Mouse (Mus musculus) stomach, embryonic 15.5 days (tissue): ENCODE data around the gene Hnrnpa1. TPM values are rescaled to one million over a fixed set of nuclear protein-coding genes. Genes with fewer than 3 reads are reported as not detected.

Experiments used
- ATAC-seq: fragments of 200-750 bp; cut with Nextera tagmentation; 2 replicates; pipeline ENCODE4 v1.8.0; 2017; ENCODE audit warnings: low read depth, moderate number of reproducible peaks, moderate TSS enrichment; ENCODE audit not compliant: insufficient read depth, low FRiP score
- H3K27ac ChIP-seq: fragments of 300-500 bp; sonication (generic); 2 replicates; pipeline ENCODE4 v1.5.1; 2015; ENCODE audit warnings: mild to moderate bottlenecking, inconsistent platforms
- H3K27me3 ChIP-seq: fragments of 300-500 bp; sonication (generic); replicated peaks from 2 replicates; pipeline ENCODE4 v1.6.1; 2015; ENCODE audit warnings: inconsistent platforms
- H3K36me3 ChIP-seq: fragments of 300-500 bp; sonication (generic); 2 replicates; pipeline ENCODE4 v1.6.1; 2015; ENCODE audit warnings: inconsistent platforms
- H3K4me1 ChIP-seq: fragments of 300-500 bp; sonication (generic); 2 replicates; pipeline ENCODE4 v1.6.1; 2015; ENCODE audit warnings: inconsistent platforms
- H3K4me2 ChIP-seq: fragments of 300-500 bp; sonication (generic); 2 replicates; pipeline ENCODE4 v1.6.1; 2015; ENCODE audit warnings: mild to moderate bottlenecking, inconsistent platforms
- H3K4me3 ChIP-seq: fragments of 300-500 bp; sonication (generic); replicated peaks from 2 replicates; pipeline ENCODE4 v1.5.1; 2015; ENCODE audit warnings: inconsistent platforms
- H3K9ac ChIP-seq: fragments of 300-500 bp; sonication (generic); 2 replicates; pipeline ENCODE4 v1.6.1; 2015; ENCODE audit warnings: inconsistent platforms
- H3K9me3 ChIP-seq: fragments of 300-500 bp; sonication (generic); 2 replicates; pipeline ENCODE4 v1.6.1; 2016; ENCODE audit warnings: inconsistent platforms
- WGBS: fragments of 180-500 bp; shearing (Covaris S2); methylation state at CpG from one replicate; pipeline ENCODE4 v1.1.7; 2015; 5-methylcytosine and 5-hydroxymethylcytosine counted together
- polyA plus RNA-seq: library from polyadenylated mRNA; unstranded; fragments of >200 nt; fragmentation: Nextera tagmentation; extraction: Ambion mirVana; gene quantifications from 2 replicates; pipeline ENCODE4 v1.2.1, GENCODE M21; 2015

Hnrnpa1 gene
- polyA plus RNA-seq, 1 experiment from 2014 or later = 664 TPM

DNA sequence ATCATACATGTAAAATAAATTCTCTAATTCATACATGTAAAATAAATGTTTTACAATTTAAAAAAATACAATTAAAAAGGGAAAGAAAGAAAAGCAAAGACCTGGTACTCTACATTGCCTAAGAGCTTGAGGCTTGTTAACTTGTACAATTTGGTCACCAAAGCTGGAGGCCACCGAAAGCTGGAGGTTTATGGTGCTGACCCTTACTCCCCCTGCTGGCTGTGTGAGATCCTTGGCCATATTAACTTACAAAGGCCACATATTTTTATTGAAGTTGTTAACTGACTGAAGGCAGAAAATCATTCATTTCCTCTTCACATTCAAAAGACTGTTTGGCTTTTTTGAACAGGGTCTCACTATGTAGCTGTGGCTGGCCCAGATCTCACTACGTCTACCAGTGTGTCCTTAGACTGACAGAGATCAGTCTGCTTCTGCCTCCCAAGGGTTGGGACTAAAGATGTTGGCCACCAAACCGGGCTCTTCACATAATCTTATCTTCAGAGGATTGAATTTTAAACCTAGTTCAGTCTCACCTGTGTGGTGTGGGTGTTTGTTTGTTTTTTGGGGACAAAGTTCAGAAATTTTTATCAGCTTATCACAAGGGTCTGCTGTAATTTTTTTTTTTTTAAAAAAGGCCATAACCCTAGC is 40.7 kb downstream of the Hnrnpa1 start:
- ATAC-seq = peak; percentile 37; the same call in 1 of the 2 replicates
- Histone ChIP-seq H3K27me3 (no peaks in the 10 kb centered on the region), H3K4me2 (no peak overlapping the region), H3K9me3 (no peaks in the 10 kb centered on the region), H3K4me3 (no peak overlapping the region), H3K27ac (peak overlapping the region; percentile 52; the same call in 1 of the 2 replicates), H3K4me1 (peaks cover 14% of the 10 kb centered on the region; the same call in 1 of the 2 replicates), H3K9ac (no peak overlapping the region), H3K36me3 (0 out of 2 replicates have a peak, but pooled peaks cover 6% of the 10 kb centered on the region)
- 46% methylated on average over 3 of the region's 3 CpGs for WGBS

DNA sequence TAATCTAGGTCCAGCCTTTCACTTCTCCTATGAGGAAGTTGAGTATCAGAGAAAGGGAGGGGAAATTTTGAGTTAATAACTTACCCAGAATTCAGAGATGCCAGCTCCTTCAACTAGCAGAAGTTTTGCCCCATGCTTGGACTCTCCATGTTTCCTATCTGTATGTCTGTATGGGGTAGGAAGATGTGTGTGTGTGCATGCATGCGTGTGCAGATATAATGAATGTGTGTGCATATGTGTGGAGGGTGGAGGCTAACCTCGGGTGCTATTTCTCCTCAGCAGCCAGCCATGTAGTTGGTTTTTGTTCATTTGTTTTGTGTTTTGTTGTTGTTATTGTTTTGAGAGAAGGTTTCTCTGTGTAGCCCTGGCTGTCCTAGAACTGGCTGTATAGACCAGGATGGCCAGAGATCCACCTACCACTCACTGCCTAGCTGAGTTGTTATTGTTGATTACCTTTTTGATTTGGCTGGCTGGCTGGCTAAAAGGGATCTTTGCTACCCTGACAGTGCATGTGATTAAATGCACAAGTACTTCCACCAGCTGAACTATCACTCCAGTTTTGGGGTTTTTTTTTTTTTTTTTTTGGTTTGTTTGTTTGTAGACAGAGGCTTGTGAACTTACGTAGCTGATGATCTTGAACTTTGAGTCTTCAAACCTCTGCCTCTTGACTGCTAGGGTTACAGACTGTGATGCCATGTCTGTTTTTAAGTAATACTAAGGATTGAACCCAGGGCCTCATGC is 41.4 kb downstream of the Hnrnpa1 start:
- 79% methylated on average over 3 of the region's 3 CpGs for WGBS
- no peak overlapping the region for H3K4me3 ChIP-seq
- ATAC-seq = no peak; the same call in 1 of the 2 replicates

DNA sequence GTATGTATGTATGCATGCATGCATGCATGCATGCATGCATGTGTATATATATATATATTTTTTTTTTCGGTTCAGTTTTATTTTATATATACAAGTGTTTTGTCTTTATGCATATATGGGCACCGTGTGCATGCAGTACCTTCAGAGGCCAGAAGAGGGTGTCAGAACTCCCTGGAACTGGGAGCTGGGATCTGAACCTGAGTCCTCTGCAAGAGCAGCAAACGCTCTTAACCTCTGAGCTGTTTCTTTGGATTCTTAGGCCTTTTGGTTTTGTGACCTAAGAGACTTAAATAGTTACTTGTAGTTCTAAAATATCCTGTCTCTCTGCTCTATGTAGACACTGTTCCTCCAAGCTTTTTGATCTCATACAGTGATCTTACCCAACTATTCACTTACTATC is 43.8 kb downstream of the Hnrnpa1 start:
- H3K4me1 ChIP-seq = peaks cover 13% of the 10 kb centered on the region; the same call in 1 of the 2 replicates
- H3K27ac ChIP-seq = no peak overlapping the region
- H3K9me3 ChIP-seq = no peaks in the 10 kb centered on the region
- no peak overlapping the region for H3K4me2 ChIP-seq
- H3K4me3 ChIP-seq = no peak overlapping the region
- H3K36me3 ChIP-seq = no peaks in the 10 kb centered on the region
- ATAC-seq = no peak
- no peak overlapping the region for H3K9ac ChIP-seq
- 68% methylated on average over 3 of the region's 3 CpGs for WGBS
- no peaks in the 10 kb centered on the region for H3K27me3 ChIP-seq

More for the DNA sequence above, 41.4 kb downstream of the Hnrnpa1 start:
- H3K4me2 ChIP-seq = no peak overlapping the region
- H3K27ac ChIP-seq = peak overlapping the region; percentile 52; the same call in 1 of the 2 replicates
- 0 out of 2 replicates have a peak, but pooled peaks cover 6% of the 10 kb centered on the region for H3K36me3 ChIP-seq
- peaks cover 15% of the 10 kb centered on the region; the same call in 1 of the 2 replicates for H3K4me1 ChIP-seq
- H3K9me3 ChIP-seq = no peaks in the 10 kb centered on the region
- no peak overlapping the region for H3K9ac ChIP-seq
- H3K27me3 ChIP-seq = no peaks in the 10 kb centered on the region

DNA sequence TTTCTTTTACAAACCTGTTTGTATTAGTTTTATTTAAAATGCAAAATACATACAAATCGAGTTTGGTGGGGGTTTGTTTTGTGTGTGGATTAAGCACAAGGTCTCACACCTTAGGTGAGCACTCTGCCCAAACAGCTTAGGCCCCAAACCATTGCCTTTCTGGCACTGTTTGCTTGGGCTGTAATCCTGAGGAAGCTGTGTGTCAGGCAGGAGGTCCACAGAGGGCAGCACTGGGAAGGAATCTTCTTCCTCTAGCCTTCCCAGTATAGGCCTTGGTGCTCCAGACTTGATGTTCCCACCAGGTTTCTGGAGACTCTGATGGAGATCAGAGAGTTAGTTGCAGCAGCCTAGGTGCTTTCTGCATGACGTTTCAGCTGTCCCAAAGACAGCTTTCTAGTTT is 44.4 kb downstream of the Hnrnpa1 start:
- no peaks in the 10 kb centered on the region for H3K9me3 ChIP-seq
- no peak overlapping the region for H3K4me3 ChIP-seq
- H3K4me1 ChIP-seq = peaks cover 13% of the 10 kb centered on the region; the same call in 1 of the 2 replicates
- H3K27ac ChIP-seq = no peak overlapping the region
- no peak for ATAC-seq
- no peaks in the 10 kb centered on the region for H3K27me3 ChIP-seq
- H3K9ac ChIP-seq = no peak overlapping the region
- H3K36me3 ChIP-seq = no peaks in the 10 kb centered on the region; the same call in 1 of the 2 replicates
- no peak overlapping the region for H3K4me2 ChIP-seq
- WGBS = 45% methylated on average over 2 of the region's 2 CpGs

DNA sequence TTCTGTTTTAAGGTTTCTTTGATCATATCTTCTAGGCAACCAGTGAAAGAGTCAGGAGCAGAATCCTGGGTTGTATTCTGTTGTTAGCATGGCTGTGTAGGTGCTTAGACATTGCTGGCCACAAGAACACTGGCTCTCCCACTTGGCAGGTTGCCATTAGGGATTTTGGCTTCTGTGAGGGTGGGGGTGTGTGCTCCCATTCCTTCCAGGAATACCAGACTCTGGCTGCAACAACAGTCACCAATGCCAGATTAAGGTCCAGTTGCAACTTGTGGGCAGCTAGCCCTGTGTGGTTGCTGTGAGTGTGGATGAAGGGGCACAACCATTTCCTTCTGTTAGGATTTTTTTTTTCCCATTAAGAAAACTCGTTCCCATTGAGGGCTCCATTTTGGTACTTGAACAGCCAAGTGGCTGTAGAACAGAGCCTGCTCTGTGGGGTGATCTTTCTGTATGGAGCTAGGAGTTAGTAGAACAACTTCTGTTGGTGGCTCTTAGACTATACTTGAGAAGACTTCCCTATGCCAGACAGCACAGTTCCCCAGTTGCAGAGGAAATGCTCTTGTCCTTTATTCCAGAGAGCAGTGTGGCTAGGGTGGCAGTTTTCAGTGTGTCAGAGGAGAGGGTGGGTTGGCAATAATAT is 45.7 kb downstream of the Hnrnpa1 start:
- Histone ChIP-seq H3K27me3 (no peaks in the 10 kb centered on the region), H3K4me3 (no peak overlapping the region), H3K4me2 (no peak overlapping the region), H3K9me3 (no peaks in the 10 kb centered on the region), H3K9ac (no peak overlapping the region), H3K4me1 (peaks cover 10% of the 10 kb centered on the region; the same call in 1 of the 2 replicates), H3K27ac (no peak overlapping the region), H3K36me3 (peaks cover 1% of the 10 kb centered on the region; the same call in 1 of the 2 replicates)
- WGBS = 50% methylated on average over 1 of the region's 1 CpGs
- ATAC-seq = no peak

DNA sequence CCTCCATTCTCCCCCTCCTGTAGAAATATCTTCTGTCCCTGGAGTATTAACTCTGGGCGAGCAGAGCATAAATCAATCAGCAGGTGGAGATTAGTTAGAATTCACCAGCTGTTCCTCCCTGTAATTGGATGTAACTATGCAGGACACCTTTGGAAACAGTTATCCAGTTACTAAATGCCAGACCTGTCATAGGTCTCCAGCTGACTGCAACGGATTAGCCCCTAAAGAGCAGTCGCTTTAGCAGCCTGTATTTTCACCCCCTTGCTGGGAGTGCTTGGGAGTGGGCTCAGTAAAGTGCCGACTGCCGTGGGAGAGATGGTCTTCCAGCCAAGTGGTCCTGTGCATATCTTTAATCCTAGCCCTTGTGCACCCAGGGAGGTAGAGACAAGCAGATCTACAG is 49.4 kb downstream of the Hnrnpa1 start:
- H3K9ac ChIP-seq = no peak overlapping the region
- no peak overlapping the region for H3K4me3 ChIP-seq
- H3K27me3 ChIP-seq = no peaks in the 10 kb centered on the region
- no peak overlapping the region for H3K4me2 ChIP-seq
- no peaks in the 10 kb centered on the region for H3K9me3 ChIP-seq
- no peak overlapping the region for H3K27ac ChIP-seq
- peaks cover 10% of the 10 kb centered on the region; the same call in 1 of the 2 replicates for H3K4me1 ChIP-seq
- peaks cover 29% of the 10 kb centered on the region for H3K36me3 ChIP-seq
- WGBS = 51% methylated on average over 5 of the region's 5 CpGs
- ATAC-seq = no peak

DNA sequence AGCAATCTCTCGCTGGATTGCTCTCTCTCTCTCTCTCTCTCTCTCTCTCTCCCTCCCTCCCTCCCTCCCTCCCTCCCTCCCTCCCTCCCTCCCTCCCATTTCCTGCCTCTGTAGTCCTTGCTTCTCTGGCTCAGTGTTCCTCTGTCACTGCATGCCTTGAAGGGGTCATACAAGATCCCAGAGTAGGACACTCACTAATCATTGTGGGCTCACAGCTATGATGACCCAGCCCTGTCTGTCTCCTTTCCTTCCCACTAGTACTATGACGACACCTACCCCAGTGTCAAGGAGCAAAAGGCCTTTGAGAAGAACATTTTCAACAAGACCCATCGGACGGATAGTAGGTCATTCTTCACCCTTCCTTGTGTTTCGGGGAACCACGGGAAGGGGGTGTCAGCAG is 50.2 kb downstream of the Hnrnpa1 start:
- no peak overlapping the region for H3K4me2 ChIP-seq
- H3K27ac ChIP-seq = no peak overlapping the region
- no peak overlapping the region for H3K9ac ChIP-seq
- no peaks in the 10 kb centered on the region for H3K9me3 ChIP-seq
- 62% methylated on average over 6 of the region's 6 CpGs for WGBS
- no peaks in the 10 kb centered on the region for H3K27me3 ChIP-seq
- peaks cover 29% of the 10 kb centered on the region for H3K36me3 ChIP-seq
- H3K4me1 ChIP-seq = peaks cover 7% of the 10 kb centered on the region; the same call in 1 of the 2 replicates
- ATAC-seq = no peak; the same call in 1 of the 2 replicates
- no peak overlapping the region for H3K4me3 ChIP-seq

DNA sequence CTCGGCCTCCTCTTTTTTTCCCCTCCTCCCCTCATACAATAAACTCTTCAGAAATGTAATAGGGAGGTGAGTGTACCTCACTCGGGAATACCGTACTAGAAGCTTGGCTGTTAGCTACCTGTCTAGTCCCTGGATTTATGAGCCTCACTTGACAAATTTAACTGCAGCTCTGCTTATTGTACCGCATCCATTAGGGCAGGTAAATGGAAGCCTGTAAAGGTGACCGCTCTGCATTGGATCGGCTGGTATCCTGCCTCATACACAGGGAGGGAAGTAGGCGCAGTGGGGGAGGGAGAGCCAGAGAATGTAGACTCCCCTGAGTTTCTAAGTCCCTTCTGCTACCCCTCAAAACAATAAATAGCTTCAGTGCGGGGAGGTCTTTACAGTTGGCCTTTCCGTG is 50.6 kb downstream of the Hnrnpa1 start:
- WGBS = 75% methylated on average over 9 of the region's 9 CpGs
- Histone ChIP-seq H3K27ac (no peak overlapping the region), H3K4me1 (0 out of 2 replicates have a peak, but pooled peaks cover 2% of the 10 kb centered on the region), H3K9ac (no peak overlapping the region), H3K4me3 (no peak overlapping the region), H3K4me2 (no peak overlapping the region), H3K9me3 (no peaks in the 10 kb centered on the region), H3K27me3 (no peaks in the 10 kb centered on the region), H3K36me3 (peaks cover 29% of the 10 kb centered on the region)
- no peak; the same call in 1 of the 2 replicates for ATAC-seq

DNA sequence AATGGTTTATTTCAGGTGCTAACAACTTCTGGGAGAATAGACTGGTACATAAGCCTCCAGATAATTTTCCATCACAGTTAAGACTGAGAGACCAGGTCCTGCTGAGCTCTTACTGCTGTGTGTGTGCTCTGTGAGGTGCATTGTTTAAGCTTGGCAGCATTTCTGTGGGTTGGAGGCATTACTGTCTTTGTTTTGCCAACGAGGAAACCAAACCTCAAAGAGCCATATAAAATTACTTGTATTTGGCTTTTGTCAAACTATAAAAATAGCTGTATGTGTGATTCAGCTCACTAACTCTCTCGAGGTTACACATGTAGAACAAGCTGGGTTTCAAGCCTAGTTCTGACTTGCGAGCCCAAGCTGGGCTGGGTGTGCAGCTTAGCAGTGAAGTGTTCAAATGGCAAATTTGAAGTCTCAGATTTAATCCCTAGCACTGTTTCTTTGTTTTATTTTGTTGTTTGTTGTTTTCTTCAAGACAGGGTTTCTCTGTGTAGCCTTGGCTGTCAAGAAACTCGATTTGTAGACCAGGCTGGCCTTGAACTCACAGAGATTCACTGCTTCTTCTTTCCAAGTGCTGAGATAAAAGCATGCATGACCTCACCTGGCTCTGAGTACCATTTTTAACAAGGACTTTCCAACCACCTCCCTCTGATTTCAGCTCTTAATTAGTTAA is 52.6 kb downstream of the Hnrnpa1 start:
- Histone ChIP-seq H3K4me3 (no peak overlapping the region), H3K4me2 (no peak overlapping the region), H3K27ac (no peak overlapping the region), H3K4me1 (no peaks in the 10 kb centered on the region), H3K9ac (no peak overlapping the region), H3K9me3 (no peaks in the 10 kb centered on the region), H3K27me3 (no peaks in the 10 kb centered on the region), H3K36me3 (peaks cover 36% of the 10 kb centered on the region)
- ATAC-seq = no peak
- WGBS = 90% methylated on average over 4 of the region's 4 CpGs

DNA sequence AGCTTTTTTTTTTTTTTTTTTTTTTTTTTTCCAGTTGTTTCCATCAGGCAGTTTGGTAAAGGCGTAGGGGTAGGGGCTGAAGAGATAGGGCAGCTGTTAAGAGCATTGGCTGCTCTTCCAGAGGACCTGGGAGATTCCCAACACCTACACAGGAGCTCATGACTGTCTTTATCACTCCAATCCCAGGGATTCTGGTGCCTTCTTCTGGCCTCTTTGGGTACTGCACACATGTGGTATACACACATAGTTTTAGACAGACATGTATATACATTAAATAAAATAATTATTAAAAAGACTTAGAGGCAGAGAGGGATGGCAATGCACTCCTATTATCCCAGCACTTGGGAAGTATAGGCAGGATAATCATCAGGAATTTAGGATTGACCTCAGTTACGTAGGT is 53.1 kb downstream of the Hnrnpa1 start:
- no peak overlapping the region for H3K4me2 ChIP-seq
- no peak overlapping the region for H3K9ac ChIP-seq
- ATAC-seq = no peak
- no peak overlapping the region for H3K27ac ChIP-seq
- no peaks in the 10 kb centered on the region for H3K9me3 ChIP-seq
- H3K27me3 ChIP-seq = no peaks in the 10 kb centered on the region
- peaks cover 39% of the 10 kb centered on the region for H3K36me3 ChIP-seq
- H3K4me1 ChIP-seq = no peaks in the 10 kb centered on the region
- 99% methylated on average over 2 of the region's 2 CpGs for WGBS
- no peak overlapping the region for H3K4me3 ChIP-seq

DNA sequence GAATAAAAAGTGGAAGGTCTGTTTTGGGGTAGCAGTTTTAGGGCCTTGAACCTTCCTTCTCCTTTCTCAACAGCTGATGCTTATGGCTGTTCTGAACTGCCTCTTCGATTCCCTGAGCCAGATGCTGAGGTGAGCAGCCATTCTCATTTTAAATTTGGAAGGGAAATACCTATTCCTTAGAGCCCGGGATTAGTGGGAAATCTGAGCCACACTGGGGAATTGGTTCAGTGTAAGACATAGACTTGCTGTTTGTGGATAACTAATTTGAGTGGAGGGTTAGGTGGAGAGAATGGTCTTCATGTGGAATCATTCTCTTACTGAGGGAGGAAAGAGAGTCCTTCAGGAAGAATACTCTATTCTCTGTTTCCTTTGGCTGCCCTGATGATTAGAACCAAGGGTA is 54.4 kb downstream of the Hnrnpa1 start:
- Histone ChIP-seq H3K36me3 (peaks cover 44% of the 10 kb centered on the region), H3K4me1 (0 out of 2 replicates have a peak, but pooled peaks cover 6% of the 10 kb centered on the region), H3K27ac (no peak overlapping the region), H3K4me2 (no peak overlapping the region), H3K9ac (no peak overlapping the region), H3K4me3 (no peak overlapping the region), H3K27me3 (no peaks in the 10 kb centered on the region), H3K9me3 (no peaks in the 10 kb centered on the region)
- no peak for ATAC-seq
- 86% methylated on average over 2 of the region's 2 CpGs for WGBS
